ENCODE assay signal across 24 mouse cellular contexts in genomic region chr4:148795038-148795437, GRCm38 (mm10). TPM values are rescaled to one million over a fixed set of nuclear protein-coding genes. Genes with fewer than 3 reads are reported as not detected.
A peak's percentile ranks its signal among the peaks of the same experiment; 100 is the strongest.
DNase-seq lines count a peak whose midpoint lies in the region; ATAC-seq and TF ChIP-seq lines count a peak whose summit lies in the region.
"Had no signal": no experiment of that assay in that cellular context is flagged by ENCODE, and none has a peak within 500 bp of the region (broad histone marks: within the 10 kb centered on the region; RNA-seq: fewer than 3 reads in every experiment).

No protein-coding gene starts in this region.

- H3K4me2 ChIP-seq in heart, embryonic 13.5 days: no peak overlapping the region
- no peak overlapping the region for H3K4me2 ChIP-seq in heart, embryonic 16.5 days (ENCODE audit: low read depth, low read length)
- H3K4me2 ChIP-seq: forebrain, embryonic 13.5 days; heart, embryonic 12.5 days; hindbrain, embryonic 12.5 days; hindbrain, embryonic 15.5 days had no signal

- no peaks in the 10 kb centered on the region for H3K9me3 ChIP-seq in heart, embryonic 13.5 days
- H3K9me3 ChIP-seq in heart, embryonic 16.5 days (replicated peaks; ENCODE audit: control insufficient read depth, low read length): no peaks in the 10 kb centered on the region
- H3K9me3 ChIP-seq: forebrain, embryonic 10.5 days; forebrain, embryonic 13.5 days; heart, embryonic 12.5 days; hindbrain, embryonic 12.5 days; hindbrain, embryonic 15.5 days had no signal

- TF ChIP-seq CTCF in gastrocnemius, adult 2 months (IDR thresholded peaks at IDR 0.05): no peak

- H3K4me1 ChIP-seq in heart, embryonic 13.5 days: peaks cover 40% of the 10 kb centered on the region
- H3K4me1 ChIP-seq in heart, embryonic 16.5 days (ENCODE audit: control insufficient read depth, insufficient read depth, low read length): peaks cover 20% of the 10 kb centered on the region
- H3K4me1 ChIP-seq: hindbrain, embryonic 15.5 days had no signal

- intact Hi-C loops in heart, postnatal 36 days (cut with DNase I): no loop called here
- intact Hi-C loops in gastrocnemius, adult 2 months (cut with DNase I): no loop called here

- H3K36me3 ChIP-seq in heart, embryonic 13.5 days: no peaks in the 10 kb centered on the region
- H3K36me3 ChIP-seq in heart, embryonic 16.5 days (ENCODE audit: control insufficient read depth, insufficient read depth): no peaks in the 10 kb centered on the region
- H3K36me3 ChIP-seq: forebrain, embryonic 10.5 days; heart, embryonic 12.5 days; hindbrain, embryonic 12.5 days; hindbrain, embryonic 15.5 days had no signal

- no peak overlapping the region for H3K4me3 ChIP-seq in heart, embryonic 13.5 days
- no peak overlapping the region for H3K4me3 ChIP-seq in heart, embryonic 16.5 days (ENCODE audit: low read length)
- no peak overlapping the region for H3K4me3 ChIP-seq in gastrocnemius, adult 2 months
- H3K4me3 ChIP-seq: forebrain, embryonic 10.5 days; forebrain, embryonic 13.5 days; heart, embryonic 12.5 days; hindbrain, embryonic 12.5 days; hindbrain, embryonic 15.5 days had no signal

- 0 out of 2 replicates have a peak overlapping the region, but pooled peaks have one; percentile 20 for H3K27ac ChIP-seq in heart, embryonic 13.5 days (replicated peaks)
- peak overlapping the region; percentile 9; the same call in 1 of the 2 replicates for H3K27ac ChIP-seq in heart, embryonic 16.5 days (ENCODE audit: low read length)
- no peak overlapping the region for H3K27ac ChIP-seq in gastrocnemius, adult 2 months
- H3K27ac ChIP-seq: forebrain, embryonic 10.5 days; forebrain, embryonic 13.5 days; hindbrain, embryonic 12.5 days; hindbrain, embryonic 15.5 days had no signal

- peaks cover 6% of the 10 kb centered on the region for H3K27me3 ChIP-seq in heart, embryonic 13.5 days (replicated peaks)
- no peaks in the 10 kb centered on the region for H3K27me3 ChIP-seq in heart, embryonic 16.5 days (ENCODE audit: control insufficient read depth, insufficient read depth, low read length)

- no peak for ATAC-seq in heart, embryonic 13.5 days (ENCODE audit: extremely low read depth, insufficient number of reproducible peaks, low FRiP score, low TSS enrichment)
- 0 out of 2 replicates have a peak, but pooled peaks have one; percentile 46 for ATAC-seq in heart, embryonic 16.5 days (replicated peaks; ENCODE audit: extremely low read depth, insufficient read depth, low FRiP score)
- peak; percentile 72 for ATAC-seq in megakaryocyte progenitor cell, adult 5-6 weeks (replicated peaks; ENCODE audit: poor library complexity)
- ATAC-seq: activated CD4-positive, CD25-positive, alpha-beta regulatory T cell, adult 4 months; forebrain, embryonic 13.5 days; forebrain, embryonic 16.5 days; intestine, postnatal 0 days had no signal

- DNase-seq in heart, postnatal 36 days: no peak
- no peak for DNase-seq in heart, adult 8-10 months (ENCODE audit: low spot score)
- DNase-seq in MEL-GATA-1-ER (ENCODE audit: extremely low read depth, low read depth): peak; percentile 32
- DNase-seq in gastrocnemius, adult 2 months: no peak
- DNase-seq in B cell, adult 2 months: no peak
- DNase-seq: adrenal gland, adult 8-10 months; adrenal gland, postnatal 25 days; cerebellum, adult 11-12 months; cerebellum, adult 8-10 months; cerebellum, postnatal 10 days; cerebellum, postnatal 36 days; gastrocnemius, postnatal 14 days; kidney, adult 2 months had no signal

- H3K9ac ChIP-seq in heart, embryonic 13.5 days: 0 out of 2 replicates have a peak overlapping the region, but pooled peaks have one; percentile 9
- peak overlapping the region; percentile 17; the same call in 1 of the 2 replicates for H3K9ac ChIP-seq in heart, embryonic 16.5 days (ENCODE audit: low read length)
- H3K9ac ChIP-seq: forebrain, embryonic 13.5 days; heart, embryonic 12.5 days; hindbrain, embryonic 12.5 days; hindbrain, embryonic 15.5 days had no signal

- 20% methylated on average over 4 of the region's 4 CpGs for WGBS in heart, embryonic 13.5 days
- WGBS in heart, embryonic 16.5 days: 22% methylated on average over 4 of the region's 4 CpGs

RNA-seq across cellular contexts. Expression of gene Casz1, which starts 9.2 kb away (rescaled TPM):
- 18.3 and 20.2 TPM in 2 replicates for polyA plus RNA-seq in heart, embryonic 13.5 days (2015; fragmentation: Nextera tagmentation; extraction: Ambion mirVana)
- total RNA-seq in heart, postnatal 36 days (2021): 10 to 100 TPM; 38.7 to 45.3 TPM
- polyA plus RNA-seq in heart, embryonic 16.5 days (2015; fragmentation: Nextera tagmentation; extraction: Ambion mirVana): 22.4 and 25.7 TPM in 2 replicates
- total RNA-seq in heart, adult 8-10 months (2022): 10 to 100 TPM; 40.6 to 49.5 (median 47.3) TPM
- 4.7 and 5.5 TPM in 2 replicates for total RNA-seq in megakaryocyte progenitor cell, adult 5-6 weeks (2015)
- 2.4 and 3.5 TPM in 2 replicates for total RNA-seq in megakaryocyte progenitor cell, adult 5-6 weeks (2017)
- 10 to 100 TPM; 31.2 to 41.3 TPM for total RNA-seq in gastrocnemius, adult 2 months (2021)

Comparison
In these comparisons a context has a peak if more than half of its experiments do, and no peak if none do; other contexts are left out.
1. RNA of gene Casz1, which starts 9.2 kb away (total RNA-seq): 40.6 to 49.5 TPM in heart, adult 8-10 months, 38.7 to 45.3 TPM in heart, postnatal 36 days and 31.2 to 41.3 TPM in gastrocnemius, adult 2 months; 2.4 to 5.5 TPM in megakaryocyte progenitor cell, adult 5-6 weeks; every median in the first group is over 4 times any median in the second.